Mouse (Mus musculus) cerebellum, adult 18-20 months (tissue): Measurements from ENCODE around the gene Vmn2r26.
"Not testable (repeated sequence)": the region's sequence is repeated elsewhere in the genome, so short reads cannot be mapped to it uniquely, and the experiment has no call there.

Experiments used
- DNase-seq, 2 experiments: peaks; one replicate each; pipeline ENCODE4 v3.0.0; 2021

The Vmn2r26 gene

GRCm38 (mm10) chr6:124024268-124024667 is at the start of gene Vmn2r26:
Vmn2r26 (plus strand) TSS chr6:124024568.
- DNase-seq: not testable (repeated sequence)

GRCm38 (mm10) chr6:124020841-124021240 is 3.5 kb upstream of the Vmn2r26 start:
- no peak for DNase-seq

GRCm38 (mm10) chr6:124048388-124048787 is 24.0 kb downstream of the Vmn2r26 start:
- no peak for DNase-seq

- not testable (repeated sequence) for DNase-seq
Measured at GRCm38 (mm10) chr6:124053611-124054010, 29.2 kb downstream of the Vmn2r26 start.

- DNase-seq: no peak
Measured at GRCm38 (mm10) chr6:124102334-124102733, 78.0 kb downstream of the Vmn2r26 start.
